Mouse (Mus musculus) colon, adult 2 months (tissue): Measurements from ENCODE around the gene Micall1. TPM values are rescaled to one million over a fixed set of nuclear protein-coding genes. Genes with fewer than 3 reads are reported as not detected.

ENCODE experiments used
- polyA plus RNA-seq: library from polyadenylated mRNA; depleted of rRNA; stranded (reverse); fragments of >200 nt; gene quantifications from 2 replicates; pipeline ENCODE4 v1.2.3, GENCODE M21; 2012; rRNA removed

The Micall1 gene
- polyA plus RNA-seq: 22.2 and 23.4 TPM in 2 replicates

DNA sequence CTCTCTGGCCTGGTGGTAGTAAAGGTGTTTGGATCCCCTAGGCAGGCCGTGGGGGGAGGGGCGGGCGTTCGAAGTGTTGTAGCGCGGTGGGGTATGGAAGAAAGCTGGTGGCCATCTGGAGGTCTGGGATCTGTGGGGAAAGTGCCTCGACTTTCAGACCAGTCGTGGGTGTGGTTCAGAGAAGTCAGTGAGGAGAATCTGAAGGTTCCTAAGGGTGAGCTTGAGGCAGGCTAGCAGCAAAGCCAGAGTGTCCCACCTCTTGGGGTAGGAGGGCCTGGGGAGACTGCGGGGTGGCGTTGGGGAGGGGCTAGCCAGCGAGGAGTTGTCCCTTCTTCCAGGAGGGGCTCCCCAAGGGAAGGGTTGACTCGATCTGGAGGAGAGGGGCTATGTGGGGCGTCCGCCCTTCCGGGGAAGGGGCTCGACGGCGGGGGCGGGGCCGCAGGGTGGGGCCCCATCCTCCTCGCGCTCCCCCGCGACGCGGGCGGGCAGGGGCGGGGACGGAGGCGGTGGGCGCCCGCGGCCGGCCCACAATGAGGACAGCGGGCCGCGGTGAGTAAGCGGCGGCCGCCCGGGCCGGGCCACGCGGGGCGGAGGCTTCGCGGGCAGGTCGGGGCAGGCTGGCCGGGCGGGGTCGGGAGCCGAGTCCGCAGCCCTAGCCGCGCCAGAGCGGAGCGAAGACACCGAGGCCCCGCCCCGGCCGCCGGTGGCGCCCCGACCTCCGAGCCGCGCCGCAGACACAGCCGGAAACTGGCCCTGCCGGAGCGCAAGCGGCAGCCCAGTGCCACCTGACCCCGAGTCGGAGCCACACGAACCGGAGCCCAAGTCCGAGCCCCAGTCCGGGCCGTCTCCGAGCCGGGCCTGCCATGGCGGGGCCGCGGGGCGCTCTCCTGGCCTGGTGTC is at the start of gene Micall1:
Micall1 (plus strand) TSS at position 478 of the 900 bp plus-strand sequence.

DNA sequence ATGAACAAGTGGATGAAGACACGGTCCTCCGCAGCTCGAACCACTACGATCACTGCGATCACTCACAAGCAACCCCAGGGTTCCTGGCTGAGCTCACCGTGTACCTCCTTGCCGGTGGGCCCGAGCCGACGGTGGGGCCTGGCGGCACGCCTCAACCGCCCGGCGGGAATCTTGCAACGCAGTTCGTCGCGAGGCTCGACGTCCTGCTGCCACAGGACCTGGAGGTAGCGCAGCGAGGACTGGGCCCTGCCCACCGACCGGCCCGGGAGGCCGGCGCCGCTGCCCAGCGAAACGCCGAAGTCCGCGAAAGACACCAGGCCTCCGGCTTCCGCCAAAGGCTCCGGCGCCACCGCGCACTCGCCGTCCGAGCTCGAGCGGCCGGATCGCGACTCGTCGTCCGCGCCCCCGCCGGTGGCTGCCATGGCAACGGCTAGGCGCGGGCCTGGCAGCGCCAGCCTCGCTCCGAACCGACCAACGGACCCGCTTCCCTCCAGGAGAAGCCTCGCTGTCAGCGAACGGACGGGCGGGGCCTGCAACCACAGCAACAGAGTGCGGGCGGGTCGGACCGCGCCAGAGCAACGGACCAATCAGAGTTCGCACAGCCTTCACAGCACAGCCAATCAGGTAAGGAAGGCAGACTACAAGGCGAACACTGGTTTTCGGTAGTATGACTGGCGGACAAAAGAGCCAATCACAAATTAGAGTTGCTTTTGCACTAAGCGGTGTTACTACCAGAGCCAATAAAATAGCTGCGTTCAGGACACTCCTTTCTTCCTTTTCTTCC is 46.1 kb upstream of the Micall1 start, which contains the start of gene Ankrd54:
Ankrd54 (minus strand) TSS at position 518 of the 784 bp plus-strand sequence.

DNA sequence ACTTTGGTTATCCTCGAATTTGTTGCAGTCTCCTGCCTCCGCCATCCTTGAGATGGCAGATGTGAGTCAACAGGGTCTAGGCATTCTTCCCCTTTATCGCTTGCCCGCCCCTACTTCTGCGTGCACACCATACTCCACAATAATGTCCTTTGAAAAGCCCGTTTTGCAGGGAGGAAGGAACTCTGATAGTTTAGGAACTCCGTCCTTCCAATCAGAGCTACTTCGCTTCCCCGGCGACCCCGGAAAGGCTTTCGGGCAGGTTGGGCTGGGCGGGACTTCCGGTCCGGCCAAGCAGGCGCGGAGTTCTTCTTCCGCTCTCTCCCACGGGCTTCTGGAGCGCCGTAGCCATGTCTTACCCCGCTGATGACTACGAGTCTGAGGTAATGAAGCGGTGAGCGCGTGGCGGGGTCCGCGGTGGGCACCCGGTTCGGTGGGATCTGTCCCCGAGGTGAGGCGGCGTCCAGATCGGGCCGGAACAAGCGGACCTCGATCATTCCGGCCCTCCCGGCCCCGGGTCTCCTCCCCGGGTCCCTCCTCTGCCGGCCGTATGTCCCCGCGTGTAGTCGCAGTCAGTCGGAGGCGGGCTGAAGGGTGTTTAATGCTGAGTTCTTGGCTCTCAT is 33.7 kb upstream of the Micall1 start, which contains the start of gene Eif3l:
Eif3l (plus strand) TSS at position 267 of the 620 bp plus-strand sequence.

DNA sequence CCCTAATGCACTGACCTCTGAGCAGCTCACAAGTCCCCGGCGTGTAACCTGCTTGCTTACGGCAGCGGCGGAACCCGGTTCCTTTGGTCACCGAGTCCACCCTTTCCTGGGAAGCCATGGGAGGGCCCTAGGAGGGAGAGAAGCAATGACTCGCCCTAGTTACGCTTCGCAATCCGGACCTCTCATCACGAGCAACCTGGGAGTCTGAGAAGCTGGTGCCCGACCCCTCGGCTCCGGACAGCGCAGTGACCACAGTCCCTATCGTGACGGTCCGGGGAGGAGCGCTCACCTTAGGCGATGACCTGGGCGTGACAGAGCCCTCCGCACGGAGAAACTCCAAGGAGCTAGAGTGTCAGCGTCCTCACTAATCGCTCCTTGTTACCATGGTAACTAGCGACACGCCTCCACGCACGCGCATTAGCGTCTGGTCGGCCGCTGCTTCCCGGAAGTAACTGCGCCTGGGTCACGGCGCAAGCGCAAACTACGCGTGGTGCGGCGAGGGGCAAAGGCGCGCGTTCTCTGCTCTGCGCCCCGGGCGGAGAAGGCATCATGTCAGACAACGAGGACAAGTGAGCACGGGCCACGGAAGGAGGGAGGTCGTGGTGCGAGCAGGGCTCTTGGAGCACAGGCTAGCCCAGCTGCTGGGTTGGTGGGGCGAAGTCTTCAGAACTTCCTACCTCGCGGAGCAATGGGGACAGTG is 32.3 kb downstream of the Micall1 start, which contains the start of the genes Polr2f and 1700088E04Rik:
Polr2f (plus strand) TSS at position 144 of the 700 bp plus-strand sequence.
1700088E04Rik (minus strand) TSS at position 388 of the 700 bp plus-strand sequence.

DNA sequence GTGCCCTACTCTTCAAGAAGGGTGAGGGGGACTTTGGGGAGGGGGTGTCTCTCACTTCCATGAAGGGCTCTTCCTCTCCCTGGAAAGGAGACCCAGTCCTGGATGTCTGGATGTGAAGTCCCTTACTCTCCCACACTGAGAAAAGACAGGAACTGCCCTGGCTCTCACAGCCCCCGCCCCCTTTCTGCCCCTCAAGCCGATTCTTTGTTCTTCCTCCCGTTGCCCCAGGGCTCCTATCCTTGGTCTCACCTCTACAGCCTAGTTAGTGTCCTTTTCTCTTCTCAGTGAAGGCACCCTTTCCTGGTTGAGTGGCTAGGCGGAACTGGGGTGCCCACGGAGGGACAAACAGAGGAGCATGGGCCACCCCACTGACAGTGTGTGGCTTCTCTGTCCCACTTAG is 56.4 kb downstream of the Micall1 start, which contains the start of gene Sox10:
Sox10 (minus strand) TSS at position 101 of the 400 bp plus-strand sequence.

Other genes with a start within 250 kb of the Micall1 start
- gene Gga1, start 231.7 kb upstream of the Micall1 start, polyA plus RNA-seq: 109 and 116 TPM in 2 replicates
- 0.06 TPM in 1 of 2 replicates, not detected in the other for gene Gm49510, start 209.2 kb upstream of the Micall1 start, polyA plus RNA-seq
- gene Sh3bp1, start 209.1 kb upstream of the Micall1 start, polyA plus RNA-seq: 42.6 and 48.1 TPM in 2 replicates
- 5.3 and 6.6 TPM in 2 replicates for gene Pdxp, start 195.0 kb upstream of the Micall1 start, polyA plus RNA-seq
- 219 and 244 TPM in 2 replicates for gene Lgals1, start 182.2 kb upstream of the Micall1 start, polyA plus RNA-seq
- 15.3 and 19.0 TPM in 2 replicates for gene Nol12, start 174.0 kb upstream of the Micall1 start, polyA plus RNA-seq
- 68.7 and 72.3 TPM in 2 replicates for gene Triobp, start 161.2 kb upstream of the Micall1 start, polyA plus RNA-seq
- gene H1f0, start 80.4 kb upstream of the Micall1 start, polyA plus RNA-seq: 248 and 259 TPM in 2 replicates
- gene Galr3, start 67.0 kb upstream of the Micall1 start, polyA plus RNA-seq: 1.4 and 1.6 TPM in 2 replicates
- gene Ankrd54, start 46.0 kb upstream of the Micall1 start, polyA plus RNA-seq: 64.5 and 65.7 TPM in 2 replicates
- gene Eif3l, start 33.7 kb upstream of the Micall1 start, polyA plus RNA-seq: 132 and 153 TPM in 2 replicates
- 44.7 and 62.6 TPM in 2 replicates for gene Polr2f, start 32.1 kb downstream of the Micall1 start, polyA plus RNA-seq
- 2.0 and 4.5 TPM in 2 replicates for gene 1700088E04Rik, start 32.4 kb downstream of the Micall1 start, polyA plus RNA-seq
- 9.8 and 10.4 TPM in 2 replicates for gene Sox10, start 56.3 kb downstream of the Micall1 start, polyA plus RNA-seq
- 48.6 and 52.6 TPM in 2 replicates for gene Pick1, start 120.3 kb downstream of the Micall1 start, polyA plus RNA-seq
- not detected in 2 replicates for gene Gm49486, start 120.5 kb downstream of the Micall1 start, polyA plus RNA-seq
- 0.44 and 1.8 TPM in 2 replicates for gene Slc16a8, start 145.9 kb downstream of the Micall1 start, polyA plus RNA-seq
- gene Baiap2l2, start 176.6 kb downstream of the Micall1 start, polyA plus RNA-seq: 156 and 160 TPM in 2 replicates
- 18.6 and 21.0 TPM in 2 replicates for gene Pla2g6, start 219.5 kb downstream of the Micall1 start, polyA plus RNA-seq
- gene Maff, start 237.7 kb downstream of the Micall1 start, polyA plus RNA-seq: 14.4 and 17.4 TPM in 2 replicates